Mouse (Mus musculus) limb, embryonic 14.5 days (tissue): Measurements from ENCODE around the gene 1700001C19Rik. TPM values are rescaled to one million over a fixed set of nuclear protein-coding genes. Genes with fewer than 3 reads are reported as not detected.

ENCODE experiments used
- ATAC-seq: fragments of 200-750 bp; cut with Nextera tagmentation; 2 replicates; pipeline ENCODE4 v1.8.0; 2017; ENCODE audit warnings: low read depth, moderate number of reproducible peaks, moderate TSS enrichment; ENCODE audit not compliant: low FRiP score
- DNase-seq: peaks from one replicate; pipeline ENCODE4 v3.0.0-alpha.2; 2015; ENCODE audit warnings: low spot score
- H3K27ac ChIP-seq: fragments of 300-500 bp; sonication (generic); replicated peaks from 2 replicates; pipeline ENCODE4 v1.5.1; 2014; ENCODE audit warnings: low read depth, mild to moderate bottlenecking, low read length, moderate library complexity, mixed read lengths
- H3K27me3 ChIP-seq: fragments of 300-500 bp; sonication (generic); 2 replicates; pipeline ENCODE4 v1.6.1; 2014; ENCODE audit warnings: low read length, mixed read lengths; ENCODE audit not compliant: control insufficient read depth, insufficient read depth
- H3K36me3 ChIP-seq: fragments of 300-500 bp; sonication (generic); 2 replicates; pipeline ENCODE4 v1.6.1; 2014; ENCODE audit warnings: mild to moderate bottlenecking, low read length, moderate library complexity, mixed read lengths; ENCODE audit not compliant: control insufficient read depth, insufficient read depth
- H3K4me1 ChIP-seq: fragments of 300-500 bp; sonication (generic); 2 replicates; pipeline ENCODE4 v1.6.1; 2014; ENCODE audit warnings: antibody characterized with exemption, low read length, mixed read lengths; ENCODE audit not compliant: control insufficient read depth, insufficient read depth
- H3K4me2 ChIP-seq: fragments of 300-500 bp; sonication (generic); replicated peaks from 2 replicates; pipeline ENCODE4 v1.6.1; 2014; ENCODE audit warnings: low read depth, mild to moderate bottlenecking, low read length, moderate library complexity; ENCODE audit not compliant: severe bottlenecking
- H3K4me3 ChIP-seq: fragments of 300-500 bp; sonication (generic); replicated peaks from 2 replicates; pipeline ENCODE4 v1.5.1; 2014; ENCODE audit warnings: low read length
- H3K9ac ChIP-seq: fragments of 300-500 bp; sonication (generic); 2 replicates; pipeline ENCODE4 v1.6.1; 2014; ENCODE audit warnings: mild to moderate bottlenecking, low read depth, low read length, moderate library complexity; ENCODE audit not compliant: severe bottlenecking
- H3K9me3 ChIP-seq: fragments of 300-500 bp; sonication (generic); 2 replicates; pipeline ENCODE4 v1.6.1; 2016; ENCODE audit warnings: low read length; ENCODE audit not compliant: control insufficient read depth
- POLR2A ChIP-seq: fragments of 200-500 bp; IDR thresholded peaks from 2 replicates; pipeline ENCODE4 v1.8.0; 2012; ENCODE audit warnings: inconsistent platforms, mild to moderate bottlenecking, moderate library complexity, borderline replicate concordance; ENCODE audit not compliant: insufficient read depth, insufficient read length; ENCODE audit errors: extremely low read depth
- WGBS: fragments of 180-500 bp; shearing (Covaris S2); extraction: QIAGEN DNeasy Blood & Tissue Kit; methylation state at CpG from one replicate; pipeline ENCODE4 v1.1.7; 2014; 5-methylcytosine and 5-hydroxymethylcytosine counted together
- polyA plus RNA-seq, 2 experiments: library from polyadenylated mRNA; depleted of rRNA in 1 of 2; stranded (reverse) in 1 of 2; unstranded in 1 of 2; fragments of >200 nt; fragmentation: Nextera tagmentation in 1 of 2; extraction: Ambion mirVana in 1 of 2; gene quantifications; 2 replicates each; pipeline versions ENCODE4 v1.2.1 to v1.2.3; 2012 to 2014

The 1700001C19Rik gene
- polyA plus RNA-seq, 2 experiments, result 0.25 to 0.50 TPM

DNA sequence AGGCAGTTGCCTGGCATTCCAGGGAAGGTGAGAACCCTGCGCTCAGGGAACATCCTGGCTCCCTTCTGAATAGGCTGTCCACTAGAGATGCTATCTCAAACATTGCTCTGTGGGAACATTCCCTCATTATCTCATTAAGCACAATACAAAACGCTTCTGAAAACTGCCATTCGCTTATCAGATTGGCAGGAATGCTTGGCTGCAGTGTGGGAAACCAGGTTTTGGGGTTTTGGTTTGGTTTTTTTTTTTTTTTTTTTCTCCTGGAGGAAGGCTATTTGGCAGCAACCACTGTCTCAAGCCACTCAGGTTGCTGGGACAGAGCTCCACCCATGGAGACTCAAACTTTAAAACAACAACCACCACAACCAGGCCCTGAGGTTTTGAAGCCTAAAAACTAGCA lies 42.7 kb upstream of the 1700001C19Rik start:
- no peaks in the 10 kb centered on the region for H3K27me3 ChIP-seq
- no peaks in the 10 kb centered on the region for H3K36me3 ChIP-seq
- no peak overlapping the region for H3K27ac ChIP-seq
- WGBS, result 60% methylated on average over 3 of the region's 3 CpGs
- H3K9me3 ChIP-seq, result no peaks in the 10 kb centered on the region
- no peak overlapping the region for H3K4me2 ChIP-seq
- DNase-seq, result no peak
- no peak for ATAC-seq
- TF ChIP-seq POLR2A, result no peak
- H3K4me1 ChIP-seq, result 0 out of 2 replicates have a peak, but pooled peaks cover 4% of the 10 kb centered on the region
- no peak overlapping the region for H3K4me3 ChIP-seq
- H3K9ac ChIP-seq, result no peak overlapping the region

DNA sequence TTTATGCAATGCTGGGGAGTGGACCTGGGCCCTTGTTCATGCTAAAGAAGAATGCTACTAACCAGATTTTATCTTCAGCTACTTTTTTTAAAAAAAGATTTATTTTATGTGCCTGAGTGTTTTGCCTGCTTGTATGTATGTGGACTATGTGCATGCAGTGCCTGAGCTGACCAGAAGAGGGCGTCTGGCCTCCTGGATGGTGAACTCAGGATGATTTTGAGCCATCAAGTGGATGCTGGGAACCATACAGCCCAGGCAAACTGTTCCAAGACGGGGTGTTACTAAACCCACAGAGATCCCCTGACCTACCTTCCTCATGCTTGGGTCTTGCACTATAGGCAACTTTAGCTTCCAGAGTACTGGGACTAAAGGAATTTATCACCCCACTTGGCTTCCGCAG lies 38.5 kb upstream of the 1700001C19Rik start:
- H3K4me2 ChIP-seq, result no peak overlapping the region
- H3K4me3 ChIP-seq, result no peak overlapping the region
- 59% methylated on average over 3 of the region's 3 CpGs for WGBS
- DNase-seq (no peak), ATAC-seq (no peak)
- H3K27ac ChIP-seq, result no peak overlapping the region
- no peaks in the 10 kb centered on the region for H3K4me1 ChIP-seq
- no peak overlapping the region for H3K9ac ChIP-seq
- no peak for TF ChIP-seq POLR2A
- no peaks in the 10 kb centered on the region for H3K9me3 ChIP-seq
- H3K36me3 ChIP-seq, result no peaks in the 10 kb centered on the region
- no peaks in the 10 kb centered on the region for H3K27me3 ChIP-seq

DNA sequence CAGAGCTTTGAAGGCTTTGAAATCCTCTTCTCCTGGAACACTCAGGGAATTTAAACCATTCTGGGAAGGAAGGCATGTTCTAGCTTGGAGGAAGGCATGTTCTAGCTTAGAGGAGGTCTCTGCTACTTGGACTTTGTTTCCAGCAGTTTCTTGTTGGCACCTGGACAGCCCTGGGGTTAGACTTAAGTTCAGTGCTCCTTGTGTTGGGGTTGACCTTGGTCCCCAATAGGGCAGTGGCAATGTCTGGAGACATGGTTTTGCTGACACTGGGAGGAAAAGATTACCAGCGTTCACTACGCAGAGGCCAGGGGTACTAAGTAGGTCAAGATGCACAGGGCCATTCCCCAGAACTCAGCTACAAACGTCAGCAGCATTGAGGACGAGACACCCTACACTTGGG lies 38.0 kb upstream of the 1700001C19Rik start:
- H3K9me3 ChIP-seq, result no peaks in the 10 kb centered on the region
- ATAC-seq (no peak), DNase-seq (no peak)
- H3K4me1 ChIP-seq, result no peaks in the 10 kb centered on the region
- H3K27me3 ChIP-seq, result no peaks in the 10 kb centered on the region
- no peaks in the 10 kb centered on the region for H3K36me3 ChIP-seq
- WGBS, result 87% methylated on average over 4 of the region's 4 CpGs
- TF ChIP-seq POLR2A, result no peak
- no peak overlapping the region for H3K4me3 ChIP-seq
- H3K9ac ChIP-seq, result no peak overlapping the region
- H3K27ac ChIP-seq, result no peak overlapping the region
- H3K4me2 ChIP-seq, result no peak overlapping the region

DNA sequence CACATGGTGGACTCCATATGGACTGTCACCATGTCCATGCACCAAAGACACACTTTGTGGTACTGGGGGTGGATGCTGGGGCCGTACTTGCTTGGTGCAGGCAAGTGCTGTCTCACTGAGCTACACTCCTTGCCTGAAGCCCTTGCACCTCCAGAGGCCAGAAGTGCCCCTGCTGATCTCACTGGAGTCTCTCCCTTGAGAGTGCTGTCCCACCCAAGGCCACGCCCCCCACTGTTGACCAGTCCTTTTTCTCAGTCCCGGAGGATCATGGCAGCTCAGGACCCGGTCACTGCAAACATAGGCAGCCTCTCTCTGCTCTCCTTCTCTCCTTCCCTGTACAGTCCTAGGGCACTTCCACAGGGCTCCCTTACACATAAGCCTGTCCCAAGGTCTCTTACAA lies 37.1 kb upstream of the 1700001C19Rik start:
- no peak overlapping the region for H3K4me2 ChIP-seq
- 87% methylated on average over 4 of the region's 4 CpGs for WGBS

DNA sequence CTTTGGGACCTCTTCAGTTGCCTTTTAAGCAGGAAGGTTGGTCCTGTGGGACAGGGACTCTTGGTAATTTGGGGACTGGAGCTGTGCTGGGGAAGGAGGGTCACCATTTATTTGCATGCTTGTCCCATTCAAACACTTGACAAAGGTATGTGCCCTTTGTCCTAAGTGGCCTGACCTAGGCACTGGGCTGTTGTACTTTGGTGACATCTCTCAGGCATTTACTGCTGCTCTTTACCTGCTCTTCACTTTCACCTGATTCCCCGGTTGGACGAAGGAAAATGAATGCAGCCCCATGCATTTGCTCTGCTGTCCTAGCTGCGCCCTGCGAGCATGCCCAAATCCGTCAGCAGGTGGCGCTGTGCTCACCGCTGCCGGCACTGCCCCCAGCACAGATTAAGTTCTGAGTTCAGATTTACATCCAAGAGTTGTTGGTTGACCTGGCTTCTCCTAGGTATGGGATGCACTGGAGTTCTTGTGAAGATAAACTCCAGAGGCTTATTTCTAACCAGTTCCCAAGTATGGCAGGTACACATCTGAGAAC lies 36.3 kb upstream of the 1700001C19Rik start:
- Histone ChIP-seq H3K9me3 (no peaks in the 10 kb centered on the region), H3K36me3 (no peaks in the 10 kb centered on the region), H3K9ac (no peak overlapping the region), H3K4me3 (no peak overlapping the region), H3K27me3 (peaks cover 7% of the 10 kb centered on the region), H3K4me1 (no peaks in the 10 kb centered on the region), H3K4me2 (no peak overlapping the region), H3K27ac (no peak overlapping the region)
- no peak for DNase-seq
- no peak for ATAC-seq
- 16% methylated on average over 8 of the region's 8 CpGs for WGBS
- TF ChIP-seq POLR2A, result no peak

More for the DNA sequence above, 37.1 kb upstream of the 1700001C19Rik start:
- Histone ChIP-seq H3K27ac (no peak overlapping the region), H3K9me3 (no peaks in the 10 kb centered on the region), H3K9ac (no peak overlapping the region), H3K27me3 (no peaks in the 10 kb centered on the region), H3K4me1 (no peaks in the 10 kb centered on the region), H3K36me3 (no peaks in the 10 kb centered on the region), H3K4me3 (no peak overlapping the region)
- no peak for TF ChIP-seq POLR2A
- no peak for ATAC-seq
- no peak for DNase-seq
